Mouse (Mus musculus): ENCODE measurements at regions not wholly inside any gene's neighbourhood (a gene's known extent, or its start where the extent isn't known, plus 50 kb on each side); places are given as distances from the start of the nearest gene placed in this dataset.
"Not testable (repeated sequence)": the region's sequence is repeated elsewhere in the genome, so short reads cannot be mapped to it uniquely, and the experiment has no call there.

DNA sequence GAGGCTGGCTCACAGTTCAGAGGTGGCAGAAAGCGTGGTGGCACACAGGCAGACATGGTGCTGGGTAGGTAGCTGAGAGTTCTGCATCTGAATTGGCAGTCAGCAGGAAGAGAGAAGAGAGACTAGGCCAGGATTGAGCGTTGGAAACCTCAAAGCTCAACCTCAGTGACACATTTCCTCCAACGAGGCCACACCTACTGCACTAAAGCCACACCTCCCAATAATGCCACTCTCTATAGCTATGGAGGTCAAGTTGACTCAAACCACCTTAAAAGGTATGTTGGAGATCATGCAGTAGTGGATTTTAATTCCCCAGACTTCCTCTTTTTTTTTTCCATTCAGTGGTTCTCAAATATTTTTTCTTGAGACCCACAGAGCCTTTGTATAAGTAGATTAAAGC lies 57.1 kb downstream of the Ccdc54 start:
- H3K9me3 ChIP-seq: no peaks in the 10 kb centered on the region
- no peak overlapping the region for H3K4me3 ChIP-seq
- peaks cover 16% of the 10 kb centered on the region for H3K4me1 ChIP-seq (replicated peaks)
- no peak for DNase-seq (ENCODE audit: low spot score)
- H3K27ac ChIP-seq: no peak overlapping the region
- H3K27me3 ChIP-seq (ENCODE audit: insufficient read depth, poor library complexity, severe bottlenecking): no peaks in the 10 kb centered on the region
- 75% methylated on average over 3 of the region's 3 CpGs for WGBS
- no peaks in the 10 kb centered on the region for H3K36me3 ChIP-seq

DNA sequence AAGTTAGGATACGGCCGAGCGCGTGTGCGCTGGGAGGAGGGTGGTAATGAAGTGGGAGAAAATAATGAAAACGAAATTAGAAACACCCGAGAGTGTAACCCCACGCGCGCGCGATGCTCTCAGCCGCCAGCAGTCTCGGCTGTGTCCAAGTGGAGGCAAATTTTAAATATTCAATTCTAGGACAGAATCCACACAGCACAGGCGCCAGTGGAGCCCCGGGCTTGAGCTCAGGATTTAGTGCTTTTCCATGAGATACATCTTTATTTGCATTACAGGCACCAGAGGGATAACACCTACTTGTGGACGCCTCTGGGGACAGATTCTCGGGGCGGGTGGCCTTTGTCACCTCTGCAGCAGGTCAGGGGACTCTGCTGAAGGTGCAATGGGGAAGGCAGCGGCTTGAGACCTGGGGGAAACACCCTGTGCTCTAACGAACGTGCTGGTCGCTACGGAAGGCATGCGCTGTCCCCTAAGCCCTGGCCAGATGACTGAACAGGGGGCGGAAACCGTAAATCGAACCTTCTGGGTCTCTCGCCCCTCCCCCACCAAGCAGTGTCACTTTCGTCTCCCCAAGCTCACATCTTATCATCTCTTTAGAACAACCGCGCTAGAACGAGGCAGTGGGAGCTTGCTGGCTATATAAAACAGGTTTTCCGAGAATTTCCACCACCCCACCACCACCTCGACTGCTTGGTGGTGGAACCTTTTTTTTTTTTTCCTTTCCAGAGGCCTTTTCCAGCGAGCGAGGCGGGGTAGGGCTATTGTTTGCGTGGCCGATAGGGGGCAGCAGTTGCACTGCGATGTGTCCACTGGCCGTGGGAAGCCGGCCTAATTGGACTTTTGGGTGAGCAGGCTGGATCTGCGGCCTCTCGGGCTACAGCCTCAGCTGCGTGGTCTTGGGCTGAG lies 61.2 kb downstream of the Ccdc54 start:
- DNase-seq (ENCODE audit: low spot score): peak; percentile 90
- Histone ChIP-seq H3K4me3 (peak overlapping the region; percentile 82), H3K36me3 (no peaks in the 10 kb centered on the region), H3K27me3 (ENCODE audit: insufficient read depth, poor library complexity, severe bottlenecking) (peaks cover 8% of the 10 kb centered on the region; the same call in 1 of the 2 replicates), H3K4me1 (replicated peaks) (peaks cover 20% of the 10 kb centered on the region), H3K9me3 (no peaks in the 10 kb centered on the region), H3K27ac (peak overlapping the region; percentile 96)
- under 1% methylated on average over 46 of the region's 46 CpGs for WGBS

DNA sequence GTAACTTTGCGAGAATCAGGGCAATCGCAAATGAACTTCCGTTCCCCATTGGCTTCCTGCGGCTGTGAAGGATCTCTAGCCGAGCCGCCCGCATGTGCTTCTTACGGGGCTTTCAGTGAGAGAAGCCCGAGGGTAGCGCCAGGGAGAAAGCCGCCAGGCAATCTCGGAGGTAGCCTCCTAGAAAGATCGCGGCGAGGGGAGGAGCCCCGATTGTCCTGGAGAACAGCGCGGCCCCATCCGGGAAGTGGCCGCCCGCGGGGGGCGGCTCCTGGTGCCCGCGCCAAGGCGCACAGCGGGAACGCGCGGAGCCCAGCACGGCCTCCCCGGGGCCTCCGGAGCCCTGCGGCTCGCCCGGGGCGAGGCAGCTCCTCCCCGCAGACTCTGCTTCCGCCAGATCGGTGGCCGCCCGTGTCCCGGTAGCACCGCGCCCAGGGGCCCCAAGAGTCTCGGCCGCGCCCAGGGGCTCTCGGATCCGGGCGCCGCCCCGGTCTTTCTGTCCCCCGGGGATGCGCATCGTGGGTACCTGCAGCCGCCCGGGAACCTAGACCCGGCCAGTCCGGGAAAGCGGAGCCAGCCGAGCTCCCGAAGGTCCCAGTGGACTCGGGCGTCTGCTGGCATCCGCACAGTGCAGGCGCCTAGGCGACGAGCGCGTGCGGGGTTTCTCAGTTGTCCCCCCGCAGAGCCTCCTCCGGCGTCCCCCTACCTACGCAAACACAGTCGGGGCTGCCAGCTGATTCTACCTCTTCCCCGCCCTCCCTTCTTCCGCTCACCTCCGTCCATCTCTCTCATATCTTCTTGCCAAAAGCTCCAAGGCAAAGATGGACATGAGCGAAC lies 62.1 kb downstream of the Ccdc54 start:
- DNase-seq (ENCODE audit: low spot score): peak; percentile 76

DNA sequence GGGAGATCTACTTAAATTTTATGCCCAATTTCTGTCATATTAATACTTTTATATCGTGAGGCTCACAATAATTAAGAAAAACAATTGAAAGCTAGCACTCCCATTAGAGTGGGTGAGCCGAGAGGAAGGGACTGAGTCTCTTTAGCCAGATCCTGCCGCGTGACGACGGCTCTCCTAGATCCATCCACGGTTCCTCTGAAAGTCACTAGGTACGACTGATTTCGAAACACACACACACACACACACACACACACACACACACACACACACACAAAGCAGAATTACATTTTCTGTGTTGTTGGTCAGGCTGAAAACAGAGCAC lies 62.6 kb downstream of the Ccdc54 start:
- DNase-seq (ENCODE audit: low spot score): no peak
- 1% methylated on average over 9 of the region's 9 CpGs for WGBS
- peak overlapping the region; percentile 82 for H3K4me3 ChIP-seq

More for the DNA sequence above, 62.1 kb downstream of the Ccdc54 start:
- H3K27ac ChIP-seq: peak overlapping the region; percentile 96
- peaks cover 8% of the 10 kb centered on the region; the same call in 1 of the 2 replicates for H3K27me3 ChIP-seq (ENCODE audit: insufficient read depth, poor library complexity, severe bottlenecking)
- no peaks in the 10 kb centered on the region for H3K36me3 ChIP-seq
- H3K4me1 ChIP-seq (replicated peaks): peaks cover 23% of the 10 kb centered on the region
- under 1% methylated on average over 81 of the region's 81 CpGs for WGBS
- no peaks in the 10 kb centered on the region for H3K9me3 ChIP-seq
- H3K4me3 ChIP-seq: peak overlapping the region; percentile 82

DNA sequence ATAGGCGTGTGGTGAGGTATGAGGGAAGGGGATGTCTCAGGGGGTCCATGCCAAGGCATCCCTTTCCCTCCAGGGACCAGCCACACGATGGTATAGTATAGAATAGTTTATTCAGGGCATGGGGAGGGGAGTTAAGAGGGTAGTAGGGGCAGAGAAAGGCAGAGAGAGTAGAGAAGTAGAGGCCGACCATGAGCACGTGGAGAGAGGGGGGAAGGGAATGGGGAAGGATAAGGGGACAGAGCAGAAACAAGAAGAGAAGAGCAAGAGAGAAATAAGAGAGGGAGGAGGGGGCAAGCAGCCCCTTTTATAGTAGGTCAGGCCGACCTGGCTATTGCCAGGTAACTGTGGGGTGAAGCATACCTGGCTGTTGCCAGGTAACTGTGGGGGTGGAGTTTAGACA lies 64.0 kb downstream of the Ccdc54 start:
- not testable (repeated sequence) for H3K9me3 ChIP-seq; DNase-seq (ENCODE audit: low spot score); H3K4me3 ChIP-seq; H3K27ac ChIP-seq; H3K27me3 ChIP-seq (ENCODE audit: insufficient read depth, poor library complexity, severe bottlenecking); H3K36me3 ChIP-seq
- WGBS: 84% methylated on average over 5 of the region's 5 CpGs
- peaks cover 23% of the 10 kb centered on the region for H3K4me1 ChIP-seq (replicated peaks)

More for the DNA sequence above, 62.6 kb downstream of the Ccdc54 start:
- Histone ChIP-seq H3K27ac (peak overlapping the region; percentile 96), H3K36me3 (no peaks in the 10 kb centered on the region), H3K27me3 (ENCODE audit: insufficient read depth, poor library complexity, severe bottlenecking) (peaks cover 8% of the 10 kb centered on the region; the same call in 1 of the 2 replicates), H3K9me3 (no peaks in the 10 kb centered on the region), H3K4me1 (replicated peaks) (peaks cover 23% of the 10 kb centered on the region)

DNA sequence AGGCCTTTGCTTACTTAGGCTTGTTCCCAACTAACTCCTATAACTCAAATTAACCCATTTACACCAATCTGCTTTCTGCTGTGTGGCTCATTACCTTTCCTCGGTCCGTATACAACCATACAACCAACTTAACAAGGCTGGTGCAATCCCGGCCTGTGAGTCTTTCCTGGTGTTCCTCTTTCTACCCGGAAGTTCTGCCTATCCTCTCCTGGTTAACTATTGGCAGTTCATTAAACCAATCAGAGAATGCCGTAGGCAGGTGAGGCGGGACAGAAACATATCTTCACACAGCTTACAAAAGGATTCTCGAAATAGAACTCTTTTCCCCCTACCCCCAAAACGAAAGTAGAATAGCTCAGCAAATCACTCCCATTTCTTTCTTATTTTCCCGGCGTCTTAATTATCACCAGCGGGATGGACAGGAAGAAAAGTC lies 65.0 kb downstream of the Ccdc54 start:
- Histone ChIP-seq H3K4me1 (replicated peaks) (peaks cover 23% of the 10 kb centered on the region), H3K27ac (no peak overlapping the region), H3K27me3 (ENCODE audit: insufficient read depth, poor library complexity, severe bottlenecking) (peaks cover 8% of the 10 kb centered on the region; the same call in 1 of the 2 replicates), H3K36me3 (no peaks in the 10 kb centered on the region), H3K9me3 (no peaks in the 10 kb centered on the region), H3K4me3 (no peak overlapping the region)
- no peak for DNase-seq (ENCODE audit: low spot score)
- WGBS: 91% methylated on average over 11 of the region's 11 CpGs

DNA sequence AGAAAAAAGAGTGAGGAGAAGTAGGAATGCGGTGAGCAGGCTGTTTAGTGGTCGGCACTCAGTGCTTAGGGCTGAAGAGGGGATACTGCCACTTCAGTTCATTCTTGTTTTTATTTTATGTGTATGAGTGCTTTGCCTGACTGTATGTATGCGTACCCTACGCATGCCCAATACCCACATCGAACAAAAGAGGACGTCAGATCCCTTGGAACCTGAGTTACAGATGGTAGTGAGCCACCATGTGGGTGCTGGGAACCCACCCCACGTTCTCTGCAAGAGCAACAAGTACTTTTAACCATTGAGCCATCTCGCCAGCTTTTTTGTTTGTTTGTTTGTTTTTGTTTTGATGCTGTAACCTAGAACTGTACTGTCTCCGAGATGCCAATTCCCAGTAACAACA lies 65.5 kb downstream of the Ccdc54 start:
- no peaks in the 10 kb centered on the region for H3K9me3 ChIP-seq
- peaks cover 8% of the 10 kb centered on the region; the same call in 1 of the 2 replicates for H3K27me3 ChIP-seq (ENCODE audit: insufficient read depth, poor library complexity, severe bottlenecking)

DNA sequence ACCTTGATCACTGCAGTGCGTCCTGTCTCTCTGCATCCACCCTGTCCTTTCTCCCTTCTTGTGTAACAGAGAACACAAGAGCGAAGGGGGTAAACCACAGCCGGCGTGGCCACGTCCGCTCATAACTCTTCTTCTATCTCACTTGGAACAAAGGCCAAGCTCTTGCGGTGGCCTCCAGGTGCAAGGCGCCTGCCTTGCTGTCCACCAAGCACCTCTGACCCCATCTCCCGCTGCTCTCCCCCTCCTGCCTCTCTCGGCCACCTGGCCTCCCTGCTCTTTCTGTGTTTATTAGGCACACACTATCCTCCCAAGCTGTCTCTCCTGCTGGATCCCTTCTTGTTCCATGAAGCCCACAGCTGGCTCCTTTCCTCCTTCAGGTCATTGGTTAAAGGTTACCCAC lies 71.3 kb downstream of the Ccdc54 start:
- 79% methylated on average over 10 of the region's 10 CpGs for WGBS
- Histone ChIP-seq H3K9me3 (no peaks in the 10 kb centered on the region), H3K36me3 (no peaks in the 10 kb centered on the region), H3K27me3 (ENCODE audit: insufficient read depth, poor library complexity, severe bottlenecking) (no peaks in the 10 kb centered on the region), H3K4me1 (replicated peaks) (peaks cover 2% of the 10 kb centered on the region; the same call in 1 of the 2 replicates), H3K27ac (no peak overlapping the region), H3K4me3 (no peak overlapping the region)
- no peak for DNase-seq (ENCODE audit: low spot score)

More for the DNA sequence above, 65.5 kb downstream of the Ccdc54 start:
- H3K4me3 ChIP-seq: no peak overlapping the region
- WGBS: 89% methylated on average over 9 of the region's 9 CpGs
- no peak overlapping the region for H3K27ac ChIP-seq
- no peak for DNase-seq (ENCODE audit: low spot score)
- H3K36me3 ChIP-seq: no peaks in the 10 kb centered on the region
- peaks cover 22% of the 10 kb centered on the region for H3K4me1 ChIP-seq (replicated peaks)

DNA sequence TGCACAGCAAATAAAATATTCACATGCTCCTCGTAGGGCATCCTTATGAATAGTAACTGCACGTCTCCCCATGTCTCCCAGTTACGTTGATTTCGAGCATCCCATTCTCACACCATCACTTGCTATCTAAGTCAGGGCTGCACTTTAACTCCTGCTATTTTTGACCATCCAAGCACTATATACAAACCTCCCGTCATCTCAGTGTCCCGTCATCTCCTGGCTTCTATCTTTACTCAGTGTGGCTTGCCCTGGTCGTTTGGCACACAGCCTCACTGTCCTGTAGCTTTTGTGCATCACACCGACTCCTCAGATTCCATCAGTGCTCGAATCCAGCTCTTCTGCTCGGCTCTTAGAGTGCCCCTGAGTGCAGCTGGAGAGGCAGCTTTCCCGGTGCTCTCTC lies 74.4 kb downstream of the Ccdc54 start:
- no peaks in the 10 kb centered on the region for H3K4me1 ChIP-seq (replicated peaks)

DNA sequence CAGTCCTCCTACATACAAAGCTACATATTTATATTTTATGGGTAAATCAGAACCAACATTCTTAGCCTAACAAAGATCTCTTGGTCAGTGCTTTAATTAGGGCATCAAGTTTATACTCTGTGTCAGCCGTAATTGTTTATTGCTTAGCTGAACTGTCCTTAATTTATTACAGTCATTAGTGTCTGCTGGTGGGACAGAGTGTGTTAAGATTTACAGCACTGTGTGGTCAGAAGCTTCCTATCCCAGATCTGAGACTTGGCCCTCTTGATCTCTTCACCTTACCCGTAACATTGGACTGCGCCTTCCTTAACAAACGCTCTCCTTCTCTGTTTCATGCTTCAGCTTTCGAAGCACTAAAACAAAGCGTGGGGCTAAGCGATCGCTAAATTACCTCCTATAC lies 75.9 kb downstream of the Ccdc54 start:
- H3K4me1 ChIP-seq (replicated peaks): no peaks in the 10 kb centered on the region
- no peaks in the 10 kb centered on the region for H3K36me3 ChIP-seq

More for the DNA sequence above, 74.4 kb downstream of the Ccdc54 start:
- 77% methylated on average over 11 of the region's 11 CpGs for WGBS
- no peak for DNase-seq (ENCODE audit: low spot score)
- Histone ChIP-seq H3K4me3 (no peak overlapping the region), H3K27ac (no peak overlapping the region), H3K27me3 (ENCODE audit: insufficient read depth, poor library complexity, severe bottlenecking) (no peaks in the 10 kb centered on the region), H3K36me3 (no peaks in the 10 kb centered on the region), H3K9me3 (no peaks in the 10 kb centered on the region)

DNA sequence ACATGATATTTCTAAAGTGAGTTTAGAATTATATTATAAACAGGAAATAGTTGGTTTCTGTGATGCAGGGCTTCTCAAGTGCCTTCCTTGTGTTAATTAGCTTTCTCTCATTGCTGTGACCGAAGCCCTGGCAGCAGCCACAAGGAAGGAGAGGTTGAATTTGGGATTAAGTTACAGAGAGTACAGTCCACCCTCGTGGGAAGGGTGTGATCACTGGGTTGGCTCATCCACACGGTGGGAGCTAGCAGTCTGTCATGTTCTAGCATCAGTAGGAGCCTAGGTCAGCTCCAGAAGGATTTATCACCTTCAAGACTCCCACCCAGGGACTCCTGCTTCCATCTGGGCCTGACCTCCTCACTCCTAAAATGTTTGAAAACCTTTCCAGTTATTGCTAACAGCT lies 78.9 kb downstream of the Ccdc54 start:
- H3K4me3 ChIP-seq: no peak overlapping the region
- H3K27me3 ChIP-seq (ENCODE audit: insufficient read depth, poor library complexity, severe bottlenecking): no peaks in the 10 kb centered on the region
- DNase-seq (ENCODE audit: low spot score): no peak
- H3K27ac ChIP-seq: no peak overlapping the region
- no peaks in the 10 kb centered on the region for H3K36me3 ChIP-seq
- no peaks in the 10 kb centered on the region for H3K9me3 ChIP-seq
- 58% methylated on average over 3 of the region's 3 CpGs for WGBS
- H3K4me1 ChIP-seq (replicated peaks): 0 out of 2 replicates have a peak, but pooled peaks cover 6% of the 10 kb centered on the region

More for the DNA sequence above, 75.9 kb downstream of the Ccdc54 start:
- Histone ChIP-seq H3K9me3 (no peaks in the 10 kb centered on the region), H3K27me3 (ENCODE audit: insufficient read depth, poor library complexity, severe bottlenecking) (no peaks in the 10 kb centered on the region), H3K4me3 (no peak overlapping the region), H3K27ac (no peak overlapping the region)
- WGBS: 96% methylated on average over 8 of the region's 8 CpGs
- no peak for DNase-seq (ENCODE audit: low spot score)

DNA sequence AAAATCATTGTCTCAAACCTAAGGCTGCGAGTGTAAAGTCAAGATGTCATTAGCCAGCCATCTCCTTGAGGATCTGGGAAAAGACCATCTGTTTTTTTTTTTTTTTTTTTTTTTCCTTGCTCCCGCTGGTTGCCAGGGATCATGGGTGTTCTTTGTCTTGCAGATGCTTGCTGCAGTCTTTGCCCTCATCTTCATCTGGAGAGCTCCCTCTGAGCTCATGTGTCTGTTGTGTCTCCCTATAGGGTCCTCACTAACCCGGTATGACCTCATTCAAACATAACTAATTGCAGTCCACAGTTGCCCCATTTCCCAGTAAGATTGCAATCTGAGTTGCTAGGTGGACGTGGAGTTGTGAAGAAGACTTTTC lies 77.3 kb upstream of the Bbx start:
- no peak for DNase-seq (ENCODE audit: low spot score)
- H3K4me3 ChIP-seq: no peak overlapping the region
- H3K4me1 ChIP-seq (replicated peaks): 0 out of 2 replicates have a peak, but pooled peaks cover 6% of the 10 kb centered on the region
- no peaks in the 10 kb centered on the region for H3K27me3 ChIP-seq (ENCODE audit: insufficient read depth, poor library complexity, severe bottlenecking)
- H3K9me3 ChIP-seq: no peaks in the 10 kb centered on the region
- no peak overlapping the region for H3K27ac ChIP-seq
- no peaks in the 10 kb centered on the region for H3K36me3 ChIP-seq
- WGBS: 57% methylated on average over 4 of the region's 4 CpGs
